Mouse (Mus musculus) retina, postnatal 1 day (tissue): ENCODE measurements around the gene Bicral.
A peak's percentile ranks its signal among the peaks of the same experiment; 100 is the strongest.

Experiments used
- DNase-seq: peaks from one replicate; pipeline ENCODE4 v3.0.0-alpha.2; 2012

Gene Bicral

DNA sequence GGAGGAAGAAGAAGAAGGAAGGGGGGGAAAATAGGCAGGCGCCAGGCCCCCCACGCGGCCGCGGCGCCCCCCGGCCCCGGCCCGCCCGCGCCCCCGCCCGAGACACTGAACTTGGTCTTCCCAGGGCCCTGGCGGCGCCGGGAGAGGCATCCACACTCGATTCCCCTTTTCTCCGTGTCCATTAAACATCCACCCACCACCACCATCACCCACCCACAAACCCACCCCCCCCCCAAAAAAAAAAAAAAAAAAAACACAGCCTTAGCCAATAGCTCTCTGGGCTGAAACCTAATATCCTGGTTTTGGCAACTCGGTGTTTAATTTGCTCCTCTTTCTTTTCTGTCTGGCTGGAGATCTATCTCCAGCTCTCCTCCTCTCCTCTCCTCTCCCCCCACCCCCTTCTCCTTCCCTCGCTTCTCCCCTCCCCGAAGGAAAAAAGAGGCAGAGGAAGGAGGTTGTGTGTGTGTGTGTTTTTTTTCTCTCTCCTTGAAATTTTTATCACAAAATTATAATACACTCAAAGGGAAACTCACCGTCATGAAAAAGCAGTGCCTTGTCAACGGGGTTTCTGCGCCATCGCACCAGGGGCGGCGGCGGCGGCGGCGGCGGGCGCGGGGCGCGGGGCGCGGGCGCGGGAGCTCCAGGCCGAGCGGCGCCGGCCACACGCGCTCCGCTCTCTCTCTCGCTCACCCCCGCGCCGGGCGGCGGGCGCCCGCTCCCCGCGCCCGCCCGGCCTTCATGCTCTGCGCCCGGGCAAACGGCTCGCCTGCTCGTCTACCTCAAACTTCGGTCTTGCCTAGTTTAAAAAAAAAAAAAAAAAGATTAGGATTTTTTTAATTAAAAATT, at the start of gene Bicral:
TSS of gene Bicral (minus strand) at position 580 of the 846 bp plus-strand sequence.
- peak; percentile 87 for DNase-seq

DNA sequence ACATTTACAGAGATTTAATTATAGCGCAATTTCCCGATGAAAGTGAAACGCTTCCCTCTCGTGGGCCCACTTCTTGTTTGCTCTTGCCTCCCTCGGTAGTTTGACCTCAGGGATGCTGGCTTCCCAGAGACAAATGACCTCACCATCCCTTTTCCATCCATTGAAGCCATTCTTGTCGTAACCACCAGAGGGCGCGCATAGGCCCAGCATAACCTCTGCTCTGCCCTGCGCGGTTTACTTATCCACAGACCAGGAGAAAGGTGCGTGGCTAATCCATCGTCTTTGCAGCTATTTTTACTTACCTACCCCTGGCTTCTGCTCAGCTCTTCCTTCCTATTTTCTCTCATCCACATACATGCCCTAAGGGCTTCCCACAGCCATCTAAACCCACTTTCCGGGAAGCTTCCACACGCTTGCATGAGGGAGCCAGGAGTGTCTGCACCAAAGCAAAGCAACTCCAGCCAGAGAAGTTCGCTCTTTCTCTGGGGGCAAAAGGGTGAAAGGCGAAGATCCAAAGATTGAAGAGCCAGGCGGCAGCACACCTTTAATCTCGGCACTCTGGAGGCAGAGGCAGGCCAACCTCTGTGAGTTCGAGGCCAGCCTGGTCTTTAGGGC, 45.7 kb upstream of the Bicral start:
- DNase-seq: peak; percentile 90

DNA sequence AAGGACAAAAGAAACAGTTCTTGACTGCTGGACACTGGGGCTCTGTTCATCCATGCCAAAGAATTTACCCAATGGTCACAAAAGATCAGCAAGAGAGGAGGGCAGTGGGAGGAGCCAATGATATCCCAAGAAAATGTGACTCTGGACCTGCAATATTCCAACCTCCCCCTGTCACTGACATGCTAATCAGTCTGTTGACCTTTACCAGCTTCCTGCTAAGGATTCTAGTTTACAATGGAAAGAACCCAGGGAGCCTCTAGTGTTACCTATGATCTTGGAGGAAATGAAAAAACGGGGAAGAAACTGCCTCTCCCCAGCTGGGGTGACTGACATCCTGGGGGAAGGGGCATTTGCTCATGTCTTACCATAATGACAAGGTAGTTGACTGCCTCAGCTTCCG, 42.7 kb upstream of the Bicral start:
- no peak for DNase-seq

DNA sequence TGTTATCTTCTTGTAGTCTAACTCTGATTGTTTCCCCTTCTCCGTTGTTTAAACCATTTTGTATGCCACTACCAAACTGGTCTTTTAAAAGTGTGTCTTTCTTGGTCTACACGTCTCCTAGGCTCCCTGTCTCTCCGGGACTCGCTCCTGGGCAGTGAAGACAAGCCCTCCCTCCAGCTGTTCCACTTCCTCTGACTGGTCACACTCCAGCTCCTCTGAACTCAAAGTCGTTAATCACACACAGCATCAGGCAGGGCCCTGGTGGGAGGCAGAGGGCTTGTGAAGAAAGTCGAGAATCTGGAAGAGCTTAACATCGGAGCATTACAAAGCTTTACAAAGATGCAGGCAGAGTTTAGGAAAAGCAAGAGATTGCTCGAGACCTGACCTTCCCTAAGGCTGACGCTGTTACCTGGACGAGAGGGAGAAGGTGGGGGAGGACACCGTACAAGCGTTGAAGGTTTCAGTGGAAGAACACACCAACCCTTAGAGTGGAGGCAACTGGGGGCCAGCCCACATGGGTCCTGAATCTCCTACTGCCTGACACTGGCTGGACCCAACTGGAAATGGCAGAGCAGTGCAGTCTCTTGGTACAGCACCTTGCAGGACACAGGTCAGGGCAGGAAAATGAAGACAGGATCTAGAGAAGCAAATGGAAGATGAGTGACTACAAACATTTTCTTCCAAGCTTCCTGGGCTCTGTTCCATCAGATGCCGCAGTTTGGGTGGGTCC, 39.1 kb upstream of the Bicral start:
- no peak for DNase-seq

DNA sequence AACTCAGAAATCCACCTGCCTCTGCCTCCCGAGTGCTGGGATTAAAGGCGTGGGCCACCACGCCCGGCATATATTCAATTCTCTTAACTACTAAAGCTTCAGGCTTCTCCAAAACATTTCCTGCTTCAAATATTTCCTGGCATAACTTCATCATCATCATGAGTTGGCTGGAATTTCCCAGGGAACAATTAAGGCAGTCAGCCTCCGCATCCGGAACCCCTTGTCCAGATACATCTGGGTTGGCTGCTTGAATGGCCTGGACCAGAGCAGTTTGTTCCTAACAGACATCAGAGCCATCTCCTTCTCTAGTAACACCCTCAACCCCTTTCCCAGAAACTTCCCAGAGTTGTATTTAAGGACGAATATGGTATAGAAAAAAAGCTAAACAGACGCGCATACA, 37.1 kb upstream of the Bicral start:
- DNase-seq: no peak

DNA sequence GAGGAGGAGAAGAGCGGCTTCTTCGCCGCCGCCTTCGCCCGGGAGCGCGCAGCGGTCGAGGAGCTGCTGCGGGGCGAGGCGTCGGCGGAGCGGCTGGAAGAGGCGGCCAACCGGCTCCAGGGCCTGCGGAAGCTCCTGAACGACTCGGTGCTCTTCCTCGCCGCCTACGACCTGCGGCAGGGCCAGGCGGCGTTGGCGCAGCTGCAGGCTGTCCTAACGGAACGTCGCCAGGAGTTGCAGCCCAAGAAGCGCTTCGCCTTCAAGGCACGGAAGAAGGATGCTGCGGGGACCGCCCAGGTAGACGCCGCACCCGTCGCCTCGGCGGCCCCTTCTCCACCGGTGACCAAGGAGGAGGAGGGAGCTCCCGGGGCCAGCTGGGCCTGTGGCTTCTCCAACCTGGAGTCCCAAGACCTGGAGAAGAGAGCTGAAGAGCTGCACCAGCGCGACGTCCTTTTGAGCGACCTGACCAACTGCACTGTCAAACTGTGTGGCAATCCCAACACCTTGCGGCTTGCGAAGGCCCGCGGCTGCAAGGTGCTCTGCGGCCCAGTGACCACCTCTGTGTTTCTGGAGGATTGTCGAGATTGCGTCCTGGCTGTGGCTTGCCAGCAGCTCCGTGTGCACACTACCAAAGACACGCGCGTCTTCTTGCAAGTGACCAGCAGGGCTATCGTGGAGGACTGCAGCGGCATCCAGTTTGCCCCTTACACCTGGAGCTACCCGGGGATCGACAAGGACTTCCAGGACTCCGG, 32.7 kb upstream of the Bicral start:
- peak; percentile 39 for DNase-seq

DNA sequence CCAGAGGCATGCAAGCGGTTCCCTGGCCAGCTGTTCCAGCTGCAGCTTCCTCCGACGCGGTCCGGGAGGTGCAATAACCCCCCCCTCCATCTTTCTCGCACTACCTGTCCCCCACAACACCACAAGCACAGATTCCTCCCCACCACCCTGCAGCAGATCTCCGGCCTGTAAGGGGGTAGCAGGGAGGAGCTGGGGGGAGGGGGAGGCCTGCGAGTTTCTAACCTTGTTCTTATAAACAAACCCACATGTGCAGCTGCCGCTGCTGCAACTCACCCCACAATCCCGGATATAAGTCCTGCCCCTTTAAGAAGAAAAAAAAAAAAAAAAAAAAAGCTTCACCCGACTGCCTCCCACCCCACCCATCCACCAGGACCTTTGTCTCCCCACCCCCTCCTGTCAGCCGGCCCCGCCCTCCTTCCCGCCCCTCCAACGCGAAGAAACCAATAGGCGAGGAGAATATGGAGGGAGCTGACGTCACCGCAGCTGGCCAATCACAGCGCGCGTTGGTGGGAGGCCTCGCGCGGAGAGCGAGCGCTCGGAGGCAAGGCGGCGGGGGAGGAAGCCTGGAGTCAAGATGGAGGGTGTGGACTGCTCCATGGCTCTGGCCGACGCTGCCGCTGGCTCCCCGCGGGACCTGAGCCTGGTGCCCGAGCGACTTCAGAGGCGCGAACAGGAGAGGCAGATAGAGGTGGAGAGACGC, 32.0 kb upstream of the Bicral start, which contains the start of gene Tbcc:
TSS of gene Tbcc (plus strand) at position 569 of the 700 bp plus-strand sequence.
- peak; percentile 99 for DNase-seq

DNA sequence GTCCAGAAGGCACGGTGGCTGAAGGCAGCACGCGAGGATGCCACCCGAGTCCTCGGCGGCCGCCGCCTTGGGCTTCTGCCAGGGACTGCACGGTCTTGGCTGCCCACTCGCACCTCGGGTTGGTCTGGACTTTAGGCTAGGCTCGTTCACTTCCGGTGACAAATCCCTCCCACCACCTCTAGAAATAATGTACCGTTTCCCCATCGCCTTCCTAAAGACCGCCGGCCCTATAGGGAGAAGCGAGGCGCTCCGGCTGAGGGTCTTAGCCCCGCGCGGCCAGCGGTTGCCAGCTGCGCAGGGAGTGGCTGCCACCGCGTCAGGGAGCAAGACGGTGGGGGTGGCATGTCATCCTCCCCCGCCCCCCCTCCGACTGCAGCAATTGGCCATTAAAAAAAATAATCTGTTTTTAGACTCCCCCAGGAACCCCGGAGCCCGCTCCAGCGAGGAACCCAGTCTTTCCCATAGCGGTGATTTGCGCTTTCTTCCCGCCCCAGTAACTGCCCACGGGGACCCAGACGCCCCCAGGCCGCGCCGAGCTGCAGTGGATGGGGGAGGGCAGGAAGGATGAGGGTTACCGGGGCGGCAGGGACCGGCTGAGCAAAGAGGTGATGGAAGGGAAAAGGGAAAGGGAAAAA, 31.3 kb upstream of the Bicral start:
- peak; percentile 88 for DNase-seq

DNA sequence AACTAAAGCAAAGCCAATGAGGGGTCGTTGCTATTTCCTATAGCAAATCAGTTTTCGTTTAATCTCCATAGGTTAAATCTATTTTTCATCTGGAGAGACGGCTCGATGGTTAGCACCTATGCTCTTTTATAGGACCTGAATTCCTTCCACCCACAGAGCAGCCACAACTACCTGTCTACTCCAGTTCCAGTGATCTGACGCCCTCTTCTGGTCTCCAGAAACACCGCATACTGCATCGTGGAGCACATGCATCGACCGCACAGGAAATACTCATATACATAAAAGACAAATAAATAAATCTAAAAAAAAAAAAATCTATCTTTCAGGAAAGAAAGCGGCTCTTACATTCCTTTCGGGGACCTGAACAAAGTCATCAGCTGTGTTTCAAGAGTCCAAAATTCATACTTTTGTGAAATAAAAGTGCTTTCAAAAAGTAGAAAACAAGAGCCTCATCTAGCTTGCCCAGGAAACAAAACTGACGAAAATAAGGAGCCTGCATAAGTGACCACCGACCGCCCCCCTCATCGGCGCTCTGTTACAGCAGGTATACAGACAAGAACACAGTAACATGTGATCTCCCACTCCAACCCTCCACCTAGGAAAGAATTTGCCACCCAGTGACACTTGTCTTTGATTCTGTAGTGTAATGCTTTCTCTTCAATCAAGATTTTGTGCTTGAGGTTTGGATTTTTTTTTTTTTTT, 30.4 kb upstream of the Bicral start:
- peak; percentile 61 for DNase-seq

DNA sequence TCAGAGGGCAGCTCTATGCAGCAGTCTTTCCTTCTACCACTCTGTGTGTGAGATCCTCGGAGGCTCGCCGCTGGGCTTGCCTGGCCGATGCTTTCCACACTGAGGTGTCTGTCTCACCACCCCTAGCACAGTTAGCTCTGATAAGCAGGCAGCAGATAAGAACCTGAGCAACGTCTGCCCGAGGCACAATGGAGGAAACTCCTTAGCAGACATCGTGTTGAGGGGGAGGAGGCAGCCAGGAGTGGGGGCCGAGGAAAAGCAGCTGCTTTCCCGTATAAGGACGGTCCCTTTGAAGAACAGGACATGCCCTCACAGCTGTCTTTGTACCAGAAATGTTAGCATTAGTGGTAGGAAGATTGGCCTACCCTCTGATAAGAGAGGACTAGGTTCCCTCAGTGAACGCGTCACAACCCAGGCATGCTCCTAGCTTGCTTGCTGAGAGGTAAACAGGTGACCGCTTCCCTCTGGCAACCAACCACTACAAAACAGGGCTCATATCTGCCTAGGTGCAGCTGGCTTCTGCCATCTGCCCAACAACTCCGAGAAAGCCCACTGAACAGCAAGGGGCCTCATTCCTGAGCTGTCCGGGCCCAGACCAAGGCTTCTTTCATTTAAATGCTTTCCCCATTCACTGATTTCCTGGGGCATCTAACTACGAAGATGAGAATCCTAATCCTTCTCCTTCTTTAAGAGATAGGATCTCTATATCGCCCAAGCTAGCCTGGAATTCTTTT, 27.8 kb upstream of the Bicral start:
- no peak for DNase-seq

DNA sequence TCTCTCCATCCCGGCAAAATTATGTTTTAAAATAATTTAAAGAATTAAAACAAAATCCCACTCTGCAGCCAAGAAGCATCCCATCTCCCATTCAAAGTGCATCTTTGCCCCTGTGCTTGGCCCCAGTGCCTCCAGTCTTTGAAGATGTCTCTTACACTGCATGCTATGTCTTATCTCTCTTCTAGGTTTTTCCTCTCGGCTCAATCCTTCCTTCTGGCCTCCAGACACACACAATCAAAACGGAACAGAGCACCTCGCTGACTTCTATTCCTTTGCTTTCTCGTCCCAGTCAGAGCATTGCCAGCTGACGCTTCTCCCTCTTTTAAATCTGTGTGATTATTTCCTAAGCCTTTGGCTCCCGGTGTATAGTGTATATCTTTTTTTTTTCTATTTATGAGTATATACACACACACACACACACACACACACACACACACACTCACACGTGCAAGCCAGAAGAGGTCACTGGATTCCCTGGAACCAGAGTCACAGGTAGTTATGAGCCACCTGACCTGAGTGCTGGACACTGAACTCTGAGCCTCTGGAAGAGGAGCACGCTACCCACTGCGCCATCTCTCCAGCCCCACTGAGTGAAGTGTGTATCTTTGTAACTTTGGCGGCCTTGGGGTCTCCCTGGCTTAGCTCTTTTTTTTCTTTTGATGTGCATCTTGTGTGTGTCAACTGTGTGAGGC, 27.1 kb upstream of the Bicral start:
- DNase-seq: no peak

DNA sequence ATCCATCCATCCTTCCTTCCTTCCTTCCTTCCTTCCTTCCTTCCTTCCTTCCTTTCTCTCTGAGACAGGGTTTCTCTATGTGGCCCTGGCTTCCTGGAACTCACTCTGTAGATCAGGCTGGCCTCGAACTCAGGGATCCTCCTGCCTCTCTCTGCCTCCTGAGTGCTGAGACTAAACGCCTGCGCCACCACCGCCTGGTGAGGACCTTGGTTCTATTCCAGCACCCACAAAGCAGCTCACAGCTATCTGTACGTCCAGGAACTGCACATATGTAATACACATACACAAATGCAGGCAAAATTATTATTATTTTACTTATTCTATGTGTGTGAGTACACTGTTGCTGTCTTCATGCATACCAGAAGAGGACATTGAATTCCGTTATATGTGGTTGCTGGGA, 26.5 kb upstream of the Bicral start:
- DNase-seq: no peak

DNA sequence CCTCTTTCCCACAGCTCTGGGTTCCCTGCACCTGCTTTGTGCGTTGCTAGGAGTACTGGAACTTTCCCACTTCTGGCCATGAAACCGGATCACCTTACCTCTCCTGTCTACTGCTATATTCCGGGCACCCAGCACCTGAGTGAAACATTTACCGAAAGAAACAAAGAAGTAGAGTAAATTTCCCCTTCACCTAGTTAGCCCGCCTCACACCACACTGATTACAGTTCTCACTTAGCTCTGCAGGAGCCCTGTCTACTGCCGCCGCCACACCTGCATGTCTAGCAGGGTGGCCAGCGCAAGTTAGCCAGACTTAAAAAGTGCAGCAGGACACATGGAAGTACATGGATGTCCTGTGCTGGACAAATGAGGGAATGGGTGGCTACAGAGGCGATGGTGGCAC, 24.8 kb upstream of the Bicral start:
- no peak for DNase-seq

DNA sequence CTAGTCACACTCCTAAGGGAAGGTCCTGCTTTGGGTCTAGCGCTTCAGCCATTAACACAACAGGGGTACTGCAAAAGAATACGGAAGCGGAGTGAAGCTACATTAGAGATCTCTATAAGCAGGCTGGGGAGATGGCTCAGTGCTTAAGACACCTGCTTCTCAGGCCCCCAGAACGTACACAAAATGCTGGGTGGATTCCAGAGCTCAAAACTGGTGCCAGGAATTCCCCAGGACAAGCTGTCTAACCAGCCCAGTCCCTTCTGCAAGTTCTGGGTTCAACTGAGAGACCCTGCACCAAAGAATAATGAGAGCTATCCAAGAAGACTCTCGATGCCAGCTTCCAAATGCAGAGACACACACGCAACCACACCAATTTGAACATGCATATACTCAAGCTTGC, 23.4 kb upstream of the Bicral start:
- no peak for DNase-seq

DNA sequence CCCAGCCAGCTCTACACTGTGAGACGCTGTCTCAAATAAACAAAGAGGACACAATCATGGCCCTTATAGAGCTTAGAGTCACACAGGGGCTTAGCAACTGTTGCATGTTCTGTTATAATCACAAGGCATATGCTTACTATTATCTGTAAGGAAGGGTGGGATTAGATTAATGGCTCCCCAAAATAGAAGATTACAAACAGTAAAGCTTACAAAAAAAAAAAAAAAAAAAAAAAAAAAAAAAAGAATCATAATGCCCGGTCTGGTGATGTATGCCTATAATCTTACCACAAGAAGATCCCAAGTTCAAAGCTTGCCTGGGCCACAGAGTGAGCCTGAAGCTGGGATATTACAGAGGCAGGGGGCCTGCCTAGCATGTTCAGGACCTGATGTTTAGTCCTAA, 22.0 kb upstream of the Bicral start:
- DNase-seq: no peak

DNA sequence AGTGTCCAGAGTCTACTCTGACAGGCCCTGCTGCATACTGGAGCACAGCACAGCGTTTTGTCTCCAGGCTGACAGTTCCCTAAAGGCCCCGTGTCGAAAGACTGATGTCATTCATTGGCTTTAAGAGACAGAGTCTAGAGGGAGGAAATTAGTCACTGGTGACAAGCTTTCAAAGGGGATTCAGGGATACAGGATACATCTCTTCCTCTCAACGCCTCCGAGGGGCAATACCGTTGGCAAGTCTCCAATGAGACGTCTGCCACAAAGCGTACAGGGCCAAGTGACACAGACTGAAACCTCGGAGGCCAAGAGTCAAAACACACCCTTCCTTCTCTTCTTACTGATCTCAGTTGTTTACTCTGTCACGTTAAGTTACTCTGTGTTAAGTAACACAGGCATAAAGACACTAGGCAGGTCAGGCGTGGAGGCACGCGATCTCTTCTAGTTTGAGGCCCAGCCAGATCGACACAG, 21.6 kb upstream of the Bicral start:
- peak; percentile 25 for DNase-seq

DNA sequence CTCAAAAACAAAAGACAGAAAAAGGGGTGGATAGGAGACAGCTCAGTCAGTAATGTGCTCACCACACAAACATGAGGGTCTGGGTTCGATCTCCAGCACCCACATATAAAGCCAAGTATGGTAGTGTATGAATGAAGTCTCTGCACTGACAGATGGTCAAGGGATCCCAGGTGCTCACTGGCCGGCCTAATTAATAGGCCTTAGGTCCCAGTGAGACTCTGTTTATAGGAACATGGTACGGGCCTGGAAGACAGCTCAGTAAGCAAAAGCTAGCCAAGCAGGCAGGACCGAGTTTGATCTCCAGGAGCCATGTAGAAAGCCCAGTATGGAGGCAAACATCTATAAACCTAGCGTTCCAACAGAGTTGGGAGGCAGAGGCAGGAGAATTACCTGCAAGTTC, 18.8 kb upstream of the Bicral start:
- DNase-seq: no peak

DNA sequence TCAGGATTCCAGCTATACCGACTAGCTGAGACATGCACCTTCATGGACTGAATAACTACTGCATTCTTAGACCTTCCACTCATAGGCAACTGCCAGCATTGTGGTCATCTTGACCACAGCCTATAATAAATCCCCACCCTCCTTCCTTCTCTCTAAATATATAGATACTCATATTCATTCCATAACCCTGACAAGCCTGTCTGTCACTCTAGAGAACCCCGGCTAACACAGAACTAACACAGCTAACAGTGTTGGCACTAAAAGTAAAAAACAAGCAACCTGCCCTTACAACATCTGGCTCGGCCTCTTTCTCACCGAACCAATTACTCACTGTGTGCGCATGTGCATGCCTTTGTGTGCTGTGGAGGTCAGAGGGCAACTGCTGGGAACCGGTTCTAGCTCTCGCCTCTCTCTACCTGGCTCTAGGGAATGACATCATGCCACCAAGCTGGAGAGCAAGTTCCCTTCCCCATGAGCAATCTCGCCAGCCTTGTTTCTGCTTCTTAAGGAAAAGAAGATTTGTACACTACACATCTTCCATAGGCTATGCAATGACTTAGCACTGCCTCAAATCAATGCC, 18.2 kb upstream of the Bicral start:
- DNase-seq: no peak

DNA sequence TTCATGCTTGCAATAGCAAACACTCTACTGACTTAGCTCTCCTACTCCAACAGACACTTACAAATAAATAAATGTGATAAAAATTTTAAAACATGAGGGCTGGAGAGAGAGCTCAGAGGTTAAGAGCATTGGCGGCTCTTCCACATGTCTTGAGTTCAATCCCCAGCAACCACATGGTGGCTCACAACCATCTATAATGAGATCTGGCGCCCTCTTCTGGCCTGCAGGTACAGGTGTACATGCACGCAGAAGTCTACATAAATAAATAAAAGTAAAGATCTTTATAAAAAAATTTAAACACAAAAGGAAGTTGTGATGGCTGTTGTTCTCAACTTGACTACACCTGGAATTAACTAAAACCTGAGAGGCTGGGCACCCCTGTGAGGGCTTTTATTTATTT, 17.3 kb upstream of the Bicral start:
- DNase-seq: no peak
